19 mouse cellular contexts compared by ENCODE assay signal in the genomic region with DNA sequence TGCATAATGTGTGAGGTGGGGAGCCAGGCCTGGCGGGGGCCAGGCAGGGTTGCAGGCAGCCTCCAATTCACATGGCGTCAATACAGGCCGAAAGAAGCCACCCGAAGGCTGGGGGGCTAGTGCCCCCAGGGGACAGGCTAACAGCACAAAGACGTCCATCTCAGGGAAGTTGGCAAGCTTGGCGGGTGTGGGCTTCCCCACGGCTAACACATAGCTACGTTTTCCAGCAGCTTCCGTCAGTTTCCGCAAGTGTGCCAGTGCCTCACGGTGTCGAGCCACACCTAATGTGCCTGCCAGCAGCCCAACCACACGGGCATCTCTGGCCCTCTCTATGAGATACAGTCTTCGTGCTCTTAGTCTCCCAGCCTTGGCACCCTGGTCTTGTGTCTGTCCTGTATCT. TPM values are rescaled to one million over a fixed set of nuclear protein-coding genes. Genes with fewer than 3 reads are reported as not detected.
A peak's percentile ranks its signal among the peaks of the same experiment; 100 is the strongest.
DNase-seq lines count a peak whose midpoint lies in the region; ATAC-seq lines count a peak whose summit lies in the region.
"Had no signal": no experiment of that assay in that cellular context is flagged by ENCODE, and none has a peak within 500 bp of the region (broad histone marks: within the 10 kb centered on the region; RNA-seq: fewer than 3 reads in every experiment).

No protein-coding gene starts in this region.

- peaks cover 40% of the 10 kb centered on the region for H3K4me1 ChIP-seq in hindbrain, embryonic 10.5 days (replicated peaks)
- peaks cover 26% of the 10 kb centered on the region for H3K4me1 ChIP-seq in hindbrain, embryonic 12.5 days
- H3K4me1 ChIP-seq in midbrain, embryonic 12.5 days = peaks cover 23% of the 10 kb centered on the region
- peaks cover 37% of the 10 kb centered on the region for H3K4me1 ChIP-seq in midbrain, embryonic 13.5 days (replicated peaks)

- peak; percentile 72 for DNase-seq in cerebellum, adult 9-11 months
- no peak for DNase-seq in cerebellum, adult 11 months
- DNase-seq in hindbrain, embryonic 10.5 days (ENCODE audit: low spot score) = no peak
- DNase-seq: adrenal gland, postnatal 14 days; cerebellum, adult 2 months; forebrain, postnatal 0 days; gastrocnemius, postnatal 14 days; heart, postnatal 36 days had no signal

- peaks cover 48% of the 10 kb centered on the region for H3K36me3 ChIP-seq in hindbrain, embryonic 10.5 days
- H3K36me3 ChIP-seq in hindbrain, embryonic 12.5 days = peaks cover 37% of the 10 kb centered on the region
- H3K36me3 ChIP-seq in midbrain, embryonic 12.5 days = peaks cover 31% of the 10 kb centered on the region
- H3K36me3 ChIP-seq in midbrain, embryonic 13.5 days = peaks cover 37% of the 10 kb centered on the region

- no peak overlapping the region for H3K27ac ChIP-seq in hindbrain, embryonic 10.5 days
- H3K27ac ChIP-seq in hindbrain, embryonic 12.5 days = no peak overlapping the region
- no peak overlapping the region for H3K27ac ChIP-seq in midbrain, embryonic 12.5 days (replicated peaks)
- no peak overlapping the region for H3K27ac ChIP-seq in midbrain, embryonic 13.5 days
- H3K27ac ChIP-seq: embryonic facial prominence, embryonic 10.5 days; forebrain, embryonic 12.5 days; heart, embryonic 13.5 days; hindbrain, embryonic 15.5 days had no signal

- no peaks in the 10 kb centered on the region for H3K27me3 ChIP-seq in hindbrain, embryonic 10.5 days (ENCODE audit: insufficient read depth, poor library complexity, severe bottlenecking)
- H3K27me3 ChIP-seq in hindbrain, embryonic 12.5 days = no peaks in the 10 kb centered on the region
- no peaks in the 10 kb centered on the region for H3K27me3 ChIP-seq in midbrain, embryonic 12.5 days
- H3K27me3 ChIP-seq in midbrain, embryonic 13.5 days = no peaks in the 10 kb centered on the region
- H3K27me3 ChIP-seq: CH12.LX; forebrain, embryonic 12.5 days; heart, embryonic 13.5 days; hindbrain, embryonic 15.5 days; Patski had no signal

- H3K9ac ChIP-seq in hindbrain, embryonic 12.5 days = no peak overlapping the region
- H3K9ac ChIP-seq in midbrain, embryonic 12.5 days (replicated peaks) = no peak overlapping the region
- no peak overlapping the region for H3K9ac ChIP-seq in midbrain, embryonic 13.5 days (replicated peaks)
- H3K9ac ChIP-seq: forebrain, embryonic 12.5 days; forebrain, postnatal 0 days; heart, embryonic 13.5 days; hindbrain, embryonic 15.5 days had no signal

- H3K4me3 ChIP-seq in hindbrain, embryonic 10.5 days = peak overlapping the region; percentile 76; the same call in 1 of the 2 replicates
- H3K4me3 ChIP-seq in hindbrain, embryonic 12.5 days = no peak overlapping the region
- 0 out of 2 replicates have a peak overlapping the region, but pooled peaks have one; percentile 81 for H3K4me3 ChIP-seq in midbrain, embryonic 12.5 days
- no peak overlapping the region for H3K4me3 ChIP-seq in midbrain, embryonic 13.5 days (replicated peaks)
- H3K4me3 ChIP-seq: heart, embryonic 13.5 days had no signal

- no peak overlapping the region for H3K4me2 ChIP-seq in hindbrain, embryonic 12.5 days (replicated peaks)
- H3K4me2 ChIP-seq in midbrain, embryonic 12.5 days (replicated peaks) = no peak overlapping the region
- no peak overlapping the region for H3K4me2 ChIP-seq in midbrain, embryonic 13.5 days (replicated peaks)

- no peaks in the 10 kb centered on the region for H3K9me3 ChIP-seq in hindbrain, embryonic 10.5 days
- no peaks in the 10 kb centered on the region for H3K9me3 ChIP-seq in hindbrain, embryonic 12.5 days (replicated peaks)
- H3K9me3 ChIP-seq in midbrain, embryonic 12.5 days = no peaks in the 10 kb centered on the region
- H3K9me3 ChIP-seq in midbrain, embryonic 13.5 days = no peaks in the 10 kb centered on the region
- H3K9me3 ChIP-seq: embryonic facial prominence, embryonic 10.5 days; forebrain, embryonic 12.5 days; heart, embryonic 13.5 days; hindbrain, embryonic 15.5 days had no signal

- 93% methylated on average over 14 of the region's 14 CpGs for WGBS in hindbrain, embryonic 10.5 days
- WGBS in hindbrain, embryonic 12.5 days = 93% methylated on average over 14 of the region's 14 CpGs
- WGBS in midbrain, embryonic 12.5 days = 92% methylated on average over 14 of the region's 14 CpGs
- 92% methylated on average over 14 of the region's 14 CpGs for WGBS in midbrain, embryonic 13.5 days

- ATAC-seq in hindbrain, embryonic 12.5 days (ENCODE audit: low FRiP score) = no peak
- ATAC-seq in midbrain, embryonic 12.5 days (ENCODE audit: low FRiP score, low read depth) = no peak
- no peak for ATAC-seq in midbrain, embryonic 13.5 days
- ATAC-seq: activated CD4-positive, CD25-positive, alpha-beta regulatory T cell, adult 4 months; forebrain, postnatal 0 days; intestine, embryonic 16.5 days; Patski had no signal

RNA-seq across cellular contexts. Expression of gene Dph2, which starts 1.8 kb away (rescaled TPM):
- polyA plus RNA-seq in hindbrain, embryonic 10.5 days (2016; fragmentation: Nextera tagmentation; extraction: Ambion mirVana) = 27.1 and 27.5 TPM in 2 replicates
- polyA plus RNA-seq in hindbrain, embryonic 12.5 days (2016; fragmentation: Nextera tagmentation; extraction: Ambion mirVana) = 20.5 and 22.4 TPM in 2 replicates
- polyA plus RNA-seq in midbrain, embryonic 12.5 days (2016; fragmentation: Nextera tagmentation; extraction: Ambion mirVana) = 23.4 and 27.3 TPM in 2 replicates
- 26.0 and 26.1 TPM in 2 replicates for polyA plus RNA-seq in midbrain, embryonic 13.5 days (2015; fragmentation: Nextera tagmentation; extraction: Ambion mirVana)

RNA-seq across cellular contexts. Expression of gene Atp6v0b, which starts 2.9 kb away (rescaled TPM):
- 208 and 263 TPM in 2 replicates for polyA plus RNA-seq in hindbrain, embryonic 10.5 days (2016; fragmentation: Nextera tagmentation; extraction: Ambion mirVana)
- 267 and 289 TPM in 2 replicates for polyA plus RNA-seq in hindbrain, embryonic 12.5 days (2016; fragmentation: Nextera tagmentation; extraction: Ambion mirVana)
- polyA plus RNA-seq in midbrain, embryonic 12.5 days (2016; fragmentation: Nextera tagmentation; extraction: Ambion mirVana) = 256 and 264 TPM in 2 replicates
- 458 and 469 TPM in 2 replicates for polyA plus RNA-seq in midbrain, embryonic 13.5 days (2015; fragmentation: Nextera tagmentation; extraction: Ambion mirVana)

RNA-seq across cellular contexts. Expression of gene B4galt2, which starts 6.7 kb away (rescaled TPM):
- 22.7 and 31.7 TPM in 2 replicates for polyA plus RNA-seq in hindbrain, embryonic 10.5 days (2016; fragmentation: Nextera tagmentation; extraction: Ambion mirVana)
- 43.9 and 44.3 TPM in 2 replicates for polyA plus RNA-seq in hindbrain, embryonic 12.5 days (2016; fragmentation: Nextera tagmentation; extraction: Ambion mirVana)
- polyA plus RNA-seq in midbrain, embryonic 12.5 days (2016; fragmentation: Nextera tagmentation; extraction: Ambion mirVana) = 39.7 and 44.2 TPM in 2 replicates
- polyA plus RNA-seq in midbrain, embryonic 13.5 days (2015; fragmentation: Nextera tagmentation; extraction: Ambion mirVana) = 42.7 and 42.8 TPM in 2 replicates
- polyA plus RNA-seq: activated CD4-positive, CD25-positive, alpha-beta regulatory T cell, adult 4 months had no signal

RNA-seq across cellular contexts. Expression of gene Ccdc24, which starts 17.7 kb away (rescaled TPM):
- 2.0 and 2.4 TPM in 2 replicates for polyA plus RNA-seq in hindbrain, embryonic 10.5 days (2016; fragmentation: Nextera tagmentation; extraction: Ambion mirVana)
- 2.9 TPM in 2 replicates for polyA plus RNA-seq in hindbrain, embryonic 12.5 days (2016; fragmentation: Nextera tagmentation; extraction: Ambion mirVana)
- polyA plus RNA-seq in midbrain, embryonic 12.5 days (2016; fragmentation: Nextera tagmentation; extraction: Ambion mirVana) = 2.2 and 2.4 TPM in 2 replicates
- 3.0 and 3.4 TPM in 2 replicates for polyA plus RNA-seq in midbrain, embryonic 13.5 days (2015; fragmentation: Nextera tagmentation; extraction: Ambion mirVana)
- polyA plus RNA-seq: activated CD4-positive, CD25-positive, alpha-beta regulatory T cell, adult 4 months had no signal

RNA-seq across cellular contexts. Expression of gene Ipo13, which starts 24.8 kb away (rescaled TPM):
- polyA plus RNA-seq in hindbrain, embryonic 10.5 days (2016; fragmentation: Nextera tagmentation; extraction: Ambion mirVana) = 71.1 and 79.5 TPM in 2 replicates
- 62.2 and 65.5 TPM in 2 replicates for polyA plus RNA-seq in hindbrain, embryonic 12.5 days (2016; fragmentation: Nextera tagmentation; extraction: Ambion mirVana)
- 66.2 and 68.9 TPM in 2 replicates for polyA plus RNA-seq in midbrain, embryonic 12.5 days (2016; fragmentation: Nextera tagmentation; extraction: Ambion mirVana)
- polyA plus RNA-seq in midbrain, embryonic 13.5 days (2015; fragmentation: Nextera tagmentation; extraction: Ambion mirVana) = 66.2 and 72.9 TPM in 2 replicates

Comparison
In these comparisons a context has a peak if more than half of its experiments do, and no peak if none do; other contexts are left out.
1. H3K4me3 ChIP-seq: peak in hindbrain, embryonic 10.5 days (single experiment) and midbrain, embryonic 12.5 days (single experiment); none in hindbrain, embryonic 12.5 days (single experiment) and midbrain, embryonic 13.5 days (single experiment).